Mouse (Mus musculus) CH12.LX (cell line): ENCODE measurements around the gene Kcnip4. TPM values are rescaled to one million over a fixed set of nuclear protein-coding genes. Genes with fewer than 3 reads are reported as not detected.

Experiments used
- DNase-seq: peaks from one replicate; pipeline ENCODE4 v3.0.0-alpha.2; 2013; ENCODE audit errors: extremely low read depth
- H3K27ac ChIP-seq: 2 replicates; pipeline ENCODE4 v1.5.1; 2012; ENCODE audit warnings: low read depth, mild to moderate bottlenecking, control low read depth, moderate library complexity; ENCODE audit not compliant: insufficient read depth
- H3K27me3 ChIP-seq: replicated peaks from 2 replicates; pipeline ENCODE3; 2012; ENCODE audit warnings: inconsistent platforms
- H3K36me3 ChIP-seq, 2 experiments: replicated peaks in 1 of 2; 2 replicates each; pipeline versions ENCODE3 to v1.6.1; 2012; ENCODE audit warnings: inconsistent platforms in 1 of 2, low read length in 1 of 2, mild to moderate bottlenecking in 1 of 2, mixed read lengths in 1 of 2, moderate library complexity in 1 of 2; ENCODE audit not compliant: control insufficient read depth in 1 of 2, insufficient read depth in 1 of 2
- H3K4me1 ChIP-seq, 2 experiments: 2 replicates each; pipeline ENCODE4 v1.6.1; 2012; ENCODE audit warnings: inconsistent platforms in 1 of 2, moderate library complexity in 1 of 2; ENCODE audit not compliant: insufficient read depth in 2 of 2, control insufficient read depth in 1 of 2
- H3K4me2 ChIP-seq: 2 replicates; pipeline ENCODE4 v1.6.1; 2012; ENCODE audit warnings: low read depth, mild to moderate bottlenecking, control low read depth; ENCODE audit not compliant: poor library complexity, insufficient read depth, severe bottlenecking
- H3K4me3 ChIP-seq, 3 experiments: fragments of 150-350 bp in 1 of 3; sonication (generic) in 1 of 3; replicated peaks in 1 of 3; 2 replicates each; pipeline versions ENCODE3 to v1.5.1; 2011 to 2012; ENCODE audit warnings: low read depth in 2 of 3, low read length in 2 of 3, mild to moderate bottlenecking in 2 of 3, moderate library complexity in 2 of 3, control low read depth in 1 of 3, improper control_type of control experiment in 1 of 3, inconsistent platforms in 1 of 3, mixed read lengths in 1 of 3; ENCODE audit not compliant: poor library complexity in 1 of 3
- H3K79me2 ChIP-seq: replicated peaks from 2 replicates; pipeline ENCODE4 v1.6.1; 2012; ENCODE audit warnings: mild to moderate bottlenecking, moderate library complexity; ENCODE audit not compliant: control insufficient read depth, poor library complexity, insufficient read depth, severe bottlenecking; ENCODE audit errors: extremely low read depth
- H3K9ac ChIP-seq: 2 replicates; pipeline ENCODE4 v1.6.1; 2012; ENCODE audit warnings: low read depth, mild to moderate bottlenecking, control low read depth, moderate library complexity; ENCODE audit not compliant: insufficient read depth
- H3K9me3 ChIP-seq: replicated peaks from 2 replicates; pipeline ENCODE3; 2012; ENCODE audit warnings: low read length, inconsistent platforms, mixed read lengths
- BHLHE40 ChIP-seq: IDR thresholded peaks from 2 replicates; pipeline ENCODE4 v1.6.1; 2011; ENCODE audit warnings: mild to moderate bottlenecking, low read depth, low read length, improper control_type of control experiment
- CHD1 ChIP-seq: IDR thresholded peaks from 2 replicates; pipeline ENCODE4 v1.6.1; 2012; ENCODE audit warnings: low read depth, low read length, improper control_type of control experiment, inconsistent platforms
- E2F4 ChIP-seq: IDR thresholded peaks from 2 replicates; pipeline ENCODE4 v1.6.1; 2011; ENCODE audit warnings: low read depth, low read length, improper control_type of control experiment; ENCODE audit not compliant: insufficient replicate concordance
- ELF1 ChIP-seq: IDR thresholded peaks from 2 replicates; pipeline ENCODE4 v1.6.1; 2014; ENCODE audit warnings: low read depth, mild to moderate bottlenecking, inconsistent platforms, low read length, improper control_type of control experiment
- EP300 ChIP-seq: IDR thresholded peaks from 2 replicates; pipeline ENCODE4 v1.6.1; 2011; ENCODE audit warnings: low read length, improper control_type of control experiment
- GABPA ChIP-seq: IDR thresholded peaks from 2 replicates; pipeline ENCODE4 v1.6.1; 2012; ENCODE audit warnings: low read depth, low read length, improper control_type of control experiment, inconsistent platforms; ENCODE audit not compliant: insufficient replicate concordance
- HCFC1 ChIP-seq: IDR thresholded peaks from 2 replicates; pipeline ENCODE4 v1.6.1; 2012; ENCODE audit warnings: low read depth, mild to moderate bottlenecking, inconsistent platforms, low read length, improper control_type of control experiment
- IRF4 ChIP-seq: IDR thresholded peaks from 2 replicates; pipeline ENCODE4 v1.6.1; 2014; ENCODE audit warnings: low read depth, mild to moderate bottlenecking, inconsistent platforms, low read length, improper control_type of control experiment
- JUN ChIP-seq: IDR thresholded peaks from 2 replicates; pipeline ENCODE4 v1.6.1; 2011; ENCODE audit warnings: low read depth, mild to moderate bottlenecking, low read length, improper control_type of control experiment, moderate library complexity; ENCODE audit not compliant: insufficient read depth
- JUND ChIP-seq: conservative IDR thresholded peaks from 2 replicates; pipeline ENCODE4 v1.6.1; 2011; ENCODE audit warnings: low read depth, low read length, improper control_type of control experiment
- MAX ChIP-seq: IDR thresholded peaks from 2 replicates; pipeline ENCODE4 v1.6.1; 2011; ENCODE audit warnings: low read length, improper control_type of control experiment
- MAZ ChIP-seq: IDR thresholded peaks from 2 replicates; pipeline ENCODE4 v1.6.1; 2012; ENCODE audit warnings: low read depth, mild to moderate bottlenecking, inconsistent platforms, low read length, improper control_type of control experiment, moderate library complexity
- MEF2A ChIP-seq: IDR thresholded peaks from 2 replicates; pipeline ENCODE4 v1.6.1; 2014; ENCODE audit warnings: low read depth, mild to moderate bottlenecking, inconsistent platforms, low read length, improper control_type of control experiment, borderline replicate concordance
- NRF1 ChIP-seq: IDR thresholded peaks from 2 replicates; pipeline ENCODE4 v1.6.1; 2014; ENCODE audit warnings: low read depth, mild to moderate bottlenecking, inconsistent platforms, low read length, improper control_type of control experiment, moderate library complexity
- POLR2A ChIP-seq: IDR thresholded peaks from 2 replicates; pipeline ENCODE4 v1.6.1; 2011; ENCODE audit warnings: low read depth, mild to moderate bottlenecking, improper control_type of control experiment, low read length
- POLR2AphosphoS2 ChIP-seq: IDR thresholded peaks from 2 replicates; pipeline ENCODE4 v1.6.1; 2011; ENCODE audit warnings: low read depth, low read length, improper control_type of control experiment
- RAD21 ChIP-seq: IDR thresholded peaks from 2 replicates; pipeline ENCODE4 v1.6.1; 2011; ENCODE audit warnings: low read depth, mild to moderate bottlenecking, low read length, improper control_type of control experiment, moderate library complexity
- RCOR1 ChIP-seq: conservative IDR thresholded peaks from 2 replicates; pipeline ENCODE4 v1.6.1; 2012; ENCODE audit warnings: low read depth, mild to moderate bottlenecking, inconsistent platforms, low read length, improper control_type of control experiment
- SIN3A ChIP-seq: IDR thresholded peaks from 2 replicates; pipeline ENCODE4 v1.6.1; 2012; ENCODE audit warnings: low read length, improper control_type of control experiment, inconsistent platforms
- SMC3 ChIP-seq: IDR thresholded peaks from 2 replicates; pipeline ENCODE4 v1.6.1; 2011; ENCODE audit warnings: low read depth, low read length, improper control_type of control experiment
- TBP ChIP-seq: conservative IDR thresholded peaks from 2 replicates; pipeline ENCODE4 v1.6.1; 2011; ENCODE audit warnings: low read depth, low read length, improper control_type of control experiment
- TCF12 ChIP-seq: IDR thresholded peaks from 2 replicates; pipeline ENCODE4 v1.6.1; 2014; ENCODE audit warnings: low read depth, mild to moderate bottlenecking, inconsistent platforms, low read length, improper control_type of control experiment
- USF1 ChIP-seq: IDR thresholded peaks from 2 replicates; pipeline ENCODE4 v1.6.1; 2014; ENCODE audit warnings: low read depth, mild to moderate bottlenecking, inconsistent platforms, low read length, improper control_type of control experiment
- USF2 ChIP-seq: conservative IDR thresholded peaks from 2 replicates; pipeline ENCODE4 v1.6.1; 2011; ENCODE audit warnings: low read depth, low read length, improper control_type of control experiment
- ZKSCAN1 ChIP-seq: IDR thresholded peaks from 2 replicates; pipeline ENCODE4 v1.6.1; 2012; ENCODE audit warnings: low read depth, inconsistent platforms, low read length, improper control_type of control experiment, borderline replicate concordance
- ZMIZ1 ChIP-seq: IDR thresholded peaks from 2 replicates; pipeline ENCODE4 v1.6.1; 2012; ENCODE audit warnings: low read depth, mild to moderate bottlenecking, inconsistent platforms, low read length, improper control_type of control experiment
- dilution Hi-C: fragments of 300-500 bp; cut with MboI; formaldehyde crosslinking; loops from 2 replicates; pipeline ENCODE4 v1.14.3; 2020; ENCODE audit warnings: low sequenced_read_pairs; ENCODE audit not compliant: extremely low pct_unique_long_range_greater_than_20kb, extremely low pct_ligation_motif_present
- in situ Hi-C: fragments of 300-500 bp; cut with MboI; formaldehyde crosslinking; loops from 3 replicates; pipeline ENCODE4 v1.14.3; 2019; ENCODE audit warnings: low sequenced_read_pairs, low pct_ligation_motif_present, low pct_unique_long_range_greater_than_20kb, mixed read lengths
- polyA plus RNA-seq: library from polyadenylated mRNA; unstranded; fragments of >175 nt; gene quantifications from 2 replicates; pipeline ENCODE4 v1.2.1, GENCODE M21; 2012; ENCODE audit warnings: low read depth; ENCODE audit not compliant: insufficient read length
- total RNA-seq, 2 experiments: library from RNA; depleted of rRNA; stranded (reverse); fragments of 300-350 nt in 1 of 2; fragments of >200 nt in 1 of 2; gene quantifications; 2 replicates each; pipeline ENCODE4 v1.2.3; 2012 to 2014

The Kcnip4 gene
- total and polyA plus RNA-seq, 3 experiments, result 0.80 TPM; not detected in 2

- no peak overlapping the region for H3K4me3 ChIP-seq
- no peak overlapping the region for H3K27ac ChIP-seq
These were observed 239.1 kb downstream of the Kcnip4 start for GRCm38 (mm10) chr5:49285455-49286135.

DNA sequence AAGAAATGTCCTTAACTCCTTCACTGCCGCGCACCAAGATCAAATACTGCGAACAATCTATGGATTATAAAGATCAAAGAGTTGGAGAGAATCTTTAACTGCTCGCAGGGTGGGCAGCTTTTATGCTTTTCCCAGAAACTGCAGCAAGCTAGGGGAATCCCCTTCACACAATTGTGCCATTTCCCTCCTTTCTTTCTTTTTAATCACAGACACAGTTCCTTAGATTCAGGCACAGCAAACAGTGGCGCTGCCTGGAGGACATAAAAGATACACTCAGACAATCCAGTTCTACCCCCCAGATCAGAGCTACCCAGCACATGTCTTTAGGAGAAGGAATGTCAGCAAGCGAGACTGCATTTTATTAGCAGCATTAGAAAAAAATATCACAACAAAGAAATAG, 239.9 kb downstream of the Kcnip4 start:
- in situ Hi-C loops, result no loop called here
- DNase-seq, result no peak
- H3K9ac ChIP-seq, result no peak overlapping the region
- dilution Hi-C loops, result no loop called here
- no peak overlapping the region for H3K4me2 ChIP-seq
- H3K79me2 ChIP-seq, result no peaks in the 10 kb centered on the region
- H3K27me3 ChIP-seq, result no peaks in the 10 kb centered on the region
- H3K4me1 ChIP-seq, result no peaks in the 10 kb centered on the region
- peaks cover 28% of the 10 kb centered on the region for H3K9me3 ChIP-seq
- H3K27ac ChIP-seq, result no peak overlapping the region
- TF ChIP-seq JUND (no peak), SMC3 (no peak), MEF2A (no peak), MAX (no peak), BHLHE40 (no peak), GABPA (no peak), CHD1 (no peak), ZMIZ1 (no peak), IRF4 (no peak), HCFC1 (no peak), E2F4 (no peak), RCOR1 (no peak), POLR2AphosphoS2 (no peak), USF1 (no peak), ELF1 (no peak), RAD21 (no peak), TCF12 (no peak), POLR2A (no peak), SIN3A (no peak), EP300 (no peak)
- no peak overlapping the region for H3K4me3 ChIP-seq
- H3K36me3 ChIP-seq, result no peaks in the 10 kb centered on the region

More at GRCm38 (mm10) chr5:49285455-49286135, 239.1 kb downstream of the Kcnip4 start:
- TF ChIP-seq SMC3 (no peak), USF2 (no peak), RCOR1 (no peak), NRF1 (no peak), JUN (no peak), TBP (no peak), ZKSCAN1 (no peak), E2F4 (no peak), JUND (no peak), POLR2AphosphoS2 (no peak), MAZ (no peak), EP300 (no peak)
- TF ChIP-seq, all 38 proteins: peak for 0
- dilution Hi-C loops, result no loop called here
- Histone ChIP-seq H3K27me3 (no peaks in the 10 kb centered on the region), H3K4me1 (no peaks in the 10 kb centered on the region), H3K4me2 (no peak overlapping the region), H3K79me2 (no peaks in the 10 kb centered on the region), H3K9ac (no peak overlapping the region), H3K9me3 (peaks cover 28% of the 10 kb centered on the region), H3K36me3 (no peaks in the 10 kb centered on the region)
- no peak for DNase-seq
- in situ Hi-C loops, result no loop called here
